Mouse (Mus musculus): ENCODE results near the gene Cebpe. TPM values are rescaled to one million over a fixed set of nuclear protein-coding genes. Genes with fewer than 3 reads are reported as not detected.

The Cebpe gene
- total and polyA plus RNA-seq, 2 experiments: 7.9 to 12.4 TPM

- Histone ChIP-seq H3K27ac (replicated peaks; ENCODE audit: insufficient read depth, low read depth, low read length) (no peak overlapping the region), H3K9ac (ENCODE audit: low read depth, low read length) (no peak overlapping the region), H3K4me3 (ENCODE audit: insufficient read depth, low read depth, low read length) (no peak overlapping the region), H3K36me3 (ENCODE audit: control insufficient read depth, insufficient read depth, low read length) (no peaks in the 10 kb centered on the region), H3K79me2 (ENCODE audit: control insufficient read depth, insufficient read depth, low read length) (no peaks in the 10 kb centered on the region), H3K4me1 (ENCODE audit: control insufficient read depth, insufficient read depth, low read length) (peaks cover 1% of the 10 kb centered on the region; the same call in 1 of the 2 replicates), H3K27me3 (ENCODE audit: control insufficient read depth, insufficient read depth, low read length) (no peaks in the 10 kb centered on the region)
- TF ChIP-seq POLR2A (IDR thresholded peaks at IDR 0.05; ENCODE audit: extremely low read depth, insufficient read depth, low read length): no peak
- 92% methylated on average over 4 of the region's 4 CpGs for WGBS
- no peak for DNase-seq (ENCODE audit: extremely low read depth, low read depth, low spot score)
These were observed 15.2 kb downstream of the Cebpe start for GRCm38 (mm10) chr14:54696752-54697151.

DNA sequence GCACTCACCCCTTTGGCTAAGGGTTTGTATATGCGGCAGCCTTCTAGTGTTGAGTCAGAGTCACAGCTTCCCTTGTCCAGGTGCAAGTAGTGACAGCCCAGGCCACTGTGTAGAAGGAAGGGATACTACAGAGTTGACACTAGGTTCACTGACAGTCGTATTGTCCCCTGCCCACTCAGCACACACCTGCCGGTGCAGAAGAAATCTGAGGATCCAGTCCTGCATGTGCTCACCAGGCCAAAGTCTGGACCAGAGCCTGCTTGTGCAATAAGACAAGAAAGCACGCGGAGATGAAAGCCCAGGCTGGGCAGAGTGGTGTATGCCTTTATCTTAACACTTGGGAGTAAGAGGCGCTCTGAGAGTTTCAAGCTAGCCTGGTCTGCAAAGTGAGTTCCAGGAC, 16.9 kb downstream of the Cebpe start:
- peaks cover 6% of the 10 kb centered on the region for H3K36me3 ChIP-seq (ENCODE audit: control insufficient read depth, insufficient read depth, low read length)
- no peak for DNase-seq (ENCODE audit: extremely low read depth, low read depth, low spot score)
- H3K79me2 ChIP-seq (ENCODE audit: control insufficient read depth, insufficient read depth, low read length): no peaks in the 10 kb centered on the region
- H3K27ac ChIP-seq (replicated peaks; ENCODE audit: insufficient read depth, low read depth, low read length): no peak overlapping the region
- H3K27me3 ChIP-seq (ENCODE audit: control insufficient read depth, insufficient read depth, low read length): no peaks in the 10 kb centered on the region
- WGBS: 50% methylated on average over 6 of the region's 6 CpGs
- TF ChIP-seq POLR2A (IDR thresholded peaks at IDR 0.05; ENCODE audit: extremely low read depth, insufficient read depth, low read length) (no peak), CTCF (IDR thresholded peaks at IDR 0.05; ENCODE audit: low read depth, low read length) (no peak)
- no peaks in the 10 kb centered on the region for H3K4me1 ChIP-seq (ENCODE audit: control insufficient read depth, insufficient read depth, low read length)
- no peak overlapping the region for H3K9ac ChIP-seq (ENCODE audit: low read depth, low read length)
- no peak overlapping the region for H3K4me3 ChIP-seq (ENCODE audit: insufficient read depth, low read depth, low read length)

GRCm38 (mm10) chr14:54687251-54687650, 24.7 kb downstream of the Cebpe start:
- WGBS: under 1% methylated on average over 8 of the region's 8 CpGs
- DNase-seq (ENCODE audit: extremely low read depth, low read depth, low spot score): peak; percentile 46
- H3K4me1 ChIP-seq (ENCODE audit: control insufficient read depth, insufficient read depth, low read length): peaks cover 7% of the 10 kb centered on the region
- peaks cover 22% of the 10 kb centered on the region; the same call in 1 of the 2 replicates for H3K79me2 ChIP-seq (ENCODE audit: control insufficient read depth, insufficient read depth, low read length)
- TF ChIP-seq POLR2A (IDR thresholded peaks at IDR 0.05; ENCODE audit: extremely low read depth, insufficient read depth, low read length) (no peak), CTCF (IDR thresholded peaks at IDR 0.05; ENCODE audit: low read depth, low read length) (no peak)
- peak overlapping the region; percentile 81 for H3K9ac ChIP-seq (ENCODE audit: low read depth, low read length)
- H3K36me3 ChIP-seq (ENCODE audit: control insufficient read depth, insufficient read depth, low read length): peaks cover 26% of the 10 kb centered on the region
- no peaks in the 10 kb centered on the region for H3K27me3 ChIP-seq (ENCODE audit: control insufficient read depth, insufficient read depth, low read length)
- H3K4me3 ChIP-seq (ENCODE audit: insufficient read depth, low read depth, low read length): peak overlapping the region; percentile 72
- peak overlapping the region; percentile 80 for H3K27ac ChIP-seq (replicated peaks; ENCODE audit: insufficient read depth, low read depth, low read length)

DNA sequence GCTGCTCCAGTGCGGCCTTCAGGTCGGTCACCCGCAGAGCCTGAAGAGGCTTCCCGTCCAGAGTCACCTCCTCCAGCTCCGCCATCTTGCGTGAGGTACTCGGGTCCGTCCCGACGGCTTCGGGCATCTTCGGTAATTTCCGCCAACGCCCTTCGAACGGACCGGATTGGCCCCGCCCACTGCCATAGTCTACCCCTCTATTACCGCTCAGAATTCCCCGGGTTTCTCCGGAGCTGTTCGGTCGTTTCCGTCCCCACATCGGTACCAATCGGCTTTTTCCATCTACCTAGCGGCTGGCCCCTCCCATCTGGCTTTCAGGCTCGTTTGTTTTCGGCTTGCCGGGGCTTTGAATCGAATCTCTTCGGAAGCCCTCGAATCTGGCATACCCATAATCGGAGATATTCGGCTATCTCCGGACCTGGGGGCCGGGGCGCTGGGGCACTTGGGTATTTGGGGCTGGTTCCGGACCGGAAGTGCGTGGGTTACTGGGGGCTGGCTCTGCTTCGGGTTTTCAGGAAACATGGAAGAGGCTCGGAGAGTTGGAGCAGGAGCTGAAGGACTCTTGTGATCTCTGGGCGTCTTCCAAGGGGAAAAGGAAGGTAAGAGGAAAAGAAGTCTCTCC, 25.3 kb downstream of the Cebpe start, which contains the start of gene Acin1:
Gene Acin1 (minus strand): TSS at position 410 of the 622 bp plus-strand sequence.
- H3K4me3 ChIP-seq (ENCODE audit: insufficient read depth, low read depth, low read length): peak within 1 kb of the TSS; percentile 90
- H3K9ac ChIP-seq (ENCODE audit: low read depth, low read length): peak within 1 kb of the TSS; percentile 96
- DNase-seq (ENCODE audit: extremely low read depth, low read depth, low spot score): peak; percentile 93
- H3K36me3 ChIP-seq (ENCODE audit: control insufficient read depth, insufficient read depth, low read length): peaks cover 26% of the 10 kb centered on the region
- peaks cover 7% of the 10 kb centered on the region for H3K4me1 ChIP-seq (ENCODE audit: control insufficient read depth, insufficient read depth, low read length)
- no peaks in the 10 kb centered on the region for H3K27me3 ChIP-seq (ENCODE audit: control insufficient read depth, insufficient read depth, low read length)
- TF ChIP-seq POLR2A (IDR thresholded peaks at IDR 0.05; ENCODE audit: extremely low read depth, insufficient read depth, low read length) (peak; percentile 88), CTCF (IDR thresholded peaks at IDR 0.05; ENCODE audit: low read depth, low read length) (no peak)
- WGBS: under 1% methylated on average over 44 of the region's 44 CpGs
- peaks cover 22% of the 10 kb centered on the region; the same call in 1 of the 2 replicates for H3K79me2 ChIP-seq (ENCODE audit: control insufficient read depth, insufficient read depth, low read length)
- peak within 1 kb of the TSS; percentile 96 for H3K27ac ChIP-seq (replicated peaks; ENCODE audit: insufficient read depth, low read depth, low read length)

GRCm38 (mm10) chr14:54686063-54686521, 25.9 kb downstream of the Cebpe start, which contains the start of gene 1700123O20Rik:
1700123O20Rik (plus strand) TSS chr14:54686216.
- no peak for TF ChIP-seq POLR2A (IDR thresholded peaks at IDR 0.05; ENCODE audit: extremely low read depth, insufficient read depth, low read length)
- TF ChIP-seq CTCF (IDR thresholded peaks at IDR 0.05; ENCODE audit: low read depth, low read length): 0 out of 2 replicates have a peak, but pooled peaks have one; percentile 8
- peak within 1 kb of the TSS; percentile 96 for H3K27ac ChIP-seq (replicated peaks; ENCODE audit: insufficient read depth, low read depth, low read length)
- H3K4me3 ChIP-seq (ENCODE audit: insufficient read depth, low read depth, low read length): peak within 1 kb of the TSS; percentile 90
- peaks cover 26% of the 10 kb centered on the region for H3K36me3 ChIP-seq (ENCODE audit: control insufficient read depth, insufficient read depth, low read length)
- WGBS: under 1% methylated on average over 41 of the region's 41 CpGs
- peaks cover 7% of the 10 kb centered on the region for H3K4me1 ChIP-seq (ENCODE audit: control insufficient read depth, insufficient read depth, low read length)
- H3K9ac ChIP-seq (ENCODE audit: low read depth, low read length): peak within 1 kb of the TSS; percentile 96
- H3K27me3 ChIP-seq (ENCODE audit: control insufficient read depth, insufficient read depth, low read length): no peaks in the 10 kb centered on the region
- peaks cover 23% of the 10 kb centered on the region; the same call in 1 of the 2 replicates for H3K79me2 ChIP-seq (ENCODE audit: control insufficient read depth, insufficient read depth, low read length)
- peak; percentile 71 for DNase-seq (ENCODE audit: extremely low read depth, low read depth, low spot score)

- WGBS: under 1% methylated on average over 8 of the region's 8 CpGs
- TF ChIP-seq CTCF (IDR thresholded peaks at IDR 0.05; ENCODE audit: low read depth, low read length) (no peak), POLR2A (IDR thresholded peaks at IDR 0.05; ENCODE audit: extremely low read depth, insufficient read depth, low read length) (no peak)
- H3K27me3 ChIP-seq (ENCODE audit: control insufficient read depth, insufficient read depth, low read length): no peaks in the 10 kb centered on the region
- DNase-seq (ENCODE audit: extremely low read depth, low read depth, low spot score): peak; percentile 52
- peaks cover 27% of the 10 kb centered on the region; the same call in 1 of the 2 replicates for H3K79me2 ChIP-seq (ENCODE audit: control insufficient read depth, insufficient read depth, low read length)
- H3K36me3 ChIP-seq (ENCODE audit: control insufficient read depth, insufficient read depth, low read length): peaks cover 25% of the 10 kb centered on the region
- peak overlapping the region; percentile 90 for H3K4me3 ChIP-seq (ENCODE audit: insufficient read depth, low read depth, low read length)
- peak overlapping the region; percentile 96 for H3K9ac ChIP-seq (ENCODE audit: low read depth, low read length)
- H3K4me1 ChIP-seq (ENCODE audit: control insufficient read depth, insufficient read depth, low read length): peaks cover 7% of the 10 kb centered on the region
- H3K27ac ChIP-seq (replicated peaks; ENCODE audit: insufficient read depth, low read depth, low read length): peak overlapping the region; percentile 96
These were observed 26.5 kb downstream of the Cebpe start for GRCm38 (mm10) chr14:54685471-54685870.
